Comparison of ENCODE assay signal across 7 mouse cellular contexts in the genomic region with DNA sequence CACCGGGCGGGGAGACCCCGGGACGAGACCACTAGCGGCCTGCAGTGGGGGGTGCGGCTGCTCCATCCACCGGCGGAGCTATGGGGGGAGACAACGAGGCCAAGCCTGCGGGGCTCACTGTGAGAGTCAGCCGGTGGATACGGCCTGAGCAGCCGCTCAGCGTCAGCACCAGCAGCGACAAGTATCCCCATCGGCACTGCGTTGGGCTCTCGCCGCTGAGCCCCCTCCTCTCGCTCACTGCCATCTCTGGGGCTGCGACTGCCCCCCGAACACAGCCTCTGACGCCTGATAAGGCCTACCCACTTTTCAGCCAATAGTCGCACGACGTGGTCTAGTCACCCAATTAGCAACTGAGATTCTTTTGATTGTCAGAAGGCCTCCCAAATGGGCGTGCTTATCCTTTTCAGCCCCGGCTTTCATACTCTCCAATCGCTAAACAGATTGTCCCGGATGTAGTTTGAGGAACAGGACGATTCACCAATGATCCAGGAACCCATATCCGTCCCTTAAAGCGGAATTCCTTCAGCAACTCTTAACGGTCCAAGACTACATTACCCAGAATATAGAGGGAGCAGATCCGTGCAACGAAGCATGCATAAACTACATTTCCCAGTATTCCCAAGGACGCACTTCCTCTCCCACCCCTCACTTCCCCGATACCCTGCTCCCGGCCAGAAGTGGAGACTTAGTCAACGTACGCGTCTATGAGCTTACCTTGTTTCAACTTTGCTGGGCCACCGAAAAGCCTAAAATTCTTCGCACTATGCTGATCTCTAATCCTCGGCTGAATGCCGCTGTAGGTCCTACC. TPM values are rescaled to one million over a fixed set of nuclear protein-coding genes. Genes with fewer than 3 reads are reported as not detected.
DNase-seq lines count a peak whose midpoint lies in the region; ATAC-seq and TF ChIP-seq lines count a peak whose summit lies in the region.

No protein-coding gene starts in this region.

- peaks cover 22% of the 10 kb centered on the region for H3K36me3 ChIP-seq in embryonic facial prominence, embryonic 10.5 days (replicated peaks)
- H3K36me3 ChIP-seq in intestine, postnatal 0 days (ENCODE audit: control insufficient read depth, insufficient read depth) = peaks cover 6% of the 10 kb centered on the region; the same call in 1 of the 2 replicates
- H3K36me3 ChIP-seq in midbrain, embryonic 12.5 days = peaks cover 14% of the 10 kb centered on the region
- H3K36me3 ChIP-seq in small intestine, adult 2 months (ENCODE audit: control insufficient read depth, insufficient read depth, low read length) = peaks cover 6% of the 10 kb centered on the region

- ATAC-seq in intestine, postnatal 0 days = peak; percentile 87
- ATAC-seq in midbrain, embryonic 12.5 days (ENCODE audit: low FRiP score, low read depth) = peak; percentile 93

- peak overlapping the region; percentile 82 for H3K4me3 ChIP-seq in embryonic facial prominence, embryonic 10.5 days
- H3K4me3 ChIP-seq in intestine, postnatal 0 days (ENCODE audit: low read depth, low read length) = peak overlapping the region; percentile 88
- peak overlapping the region; percentile 71 for H3K4me3 ChIP-seq in midbrain, embryonic 12.5 days
- peak overlapping the region; percentile 93 for H3K4me3 ChIP-seq in small intestine, adult 2 months (ENCODE audit: low read depth, low read length)

- H3K27me3 ChIP-seq in embryonic facial prominence, embryonic 10.5 days (replicated peaks; ENCODE audit: low read depth, poor library complexity, severe bottlenecking) = no peaks in the 10 kb centered on the region
- no peaks in the 10 kb centered on the region for H3K27me3 ChIP-seq in intestine, postnatal 0 days (replicated peaks; ENCODE audit: control insufficient read depth, insufficient read depth, low read length)
- no peaks in the 10 kb centered on the region for H3K27me3 ChIP-seq in midbrain, embryonic 12.5 days
- H3K27me3 ChIP-seq in small intestine, adult 2 months (ENCODE audit: control insufficient read depth, insufficient read depth, low read length) = no peaks in the 10 kb centered on the region

- H3K4me1 ChIP-seq in embryonic facial prominence, embryonic 10.5 days = peaks cover 34% of the 10 kb centered on the region
- H3K4me1 ChIP-seq in intestine, postnatal 0 days (replicated peaks; ENCODE audit: control insufficient read depth, insufficient read depth, low read length) = peaks cover 8% of the 10 kb centered on the region; the same call in 1 of the 2 replicates
- peaks cover 32% of the 10 kb centered on the region for H3K4me1 ChIP-seq in midbrain, embryonic 12.5 days
- H3K4me1 ChIP-seq in small intestine, adult 2 months (ENCODE audit: control insufficient read depth, insufficient read depth, insufficient read length, low read length) = peaks cover 16% of the 10 kb centered on the region

- TF ChIP-seq POLR2A in small intestine, adult 2 months (IDR thresholded peaks at IDR 0.05; ENCODE audit: low read depth, low read length) = peak; percentile 70; the same call in 1 of the 2 replicates

- H3K9me3 ChIP-seq in embryonic facial prominence, embryonic 10.5 days = no peaks in the 10 kb centered on the region
- H3K9me3 ChIP-seq in intestine, postnatal 0 days (ENCODE audit: control insufficient read depth) = no peaks in the 10 kb centered on the region
- H3K9me3 ChIP-seq in midbrain, embryonic 12.5 days = no peaks in the 10 kb centered on the region

- DNase-seq in adrenal gland, postnatal 10 days = peak; percentile 93
- peak; percentile 94 for DNase-seq in embryonic facial prominence, embryonic 10.5 days (ENCODE audit: low spot score)
- DNase-seq in gonadal fat pad, adult 2 months (ENCODE audit: low read depth) = peak; percentile 100
- peak; percentile 93 for DNase-seq in left cerebral cortex, postnatal 4 days

- intact Hi-C loops in left cerebral cortex, postnatal 4 days (cut with DNase I) = loop anchor here (5.0 to 10.0 kb wide), 2 partner anchors 90 to 433 kb away; no protein-coding TSS in a partner anchor

- H3K27ac ChIP-seq in embryonic facial prominence, embryonic 10.5 days (replicated peaks) = peak overlapping the region; percentile 97
- H3K27ac ChIP-seq in intestine, postnatal 0 days (ENCODE audit: low read depth, low read length) = peak overlapping the region; percentile 85
- H3K27ac ChIP-seq in midbrain, embryonic 12.5 days (replicated peaks) = peak overlapping the region; percentile 97
- H3K27ac ChIP-seq in small intestine, adult 2 months (ENCODE audit: insufficient read depth, low read depth, low read length) = peak overlapping the region; percentile 92

- WGBS in embryonic facial prominence, embryonic 10.5 days = under 1% methylated on average over 46 of the region's 46 CpGs
- WGBS in intestine, postnatal 0 days = under 1% methylated on average over 46 of the region's 46 CpGs
- under 1% methylated on average over 46 of the region's 46 CpGs for WGBS in midbrain, embryonic 12.5 days
- under 1% methylated on average over 46 of the region's 46 CpGs for WGBS in small intestine, adult 2 months

- peak overlapping the region; percentile 68 for H3K9ac ChIP-seq in intestine, postnatal 0 days (ENCODE audit: low read depth, low read length)
- peak overlapping the region; percentile 71 for H3K9ac ChIP-seq in midbrain, embryonic 12.5 days (replicated peaks)

- no peak for TF ChIP-seq CTCF in intestine, postnatal 0 days (IDR thresholded peaks at IDR 0.05; ENCODE audit: low read depth)
- TF ChIP-seq CTCF in small intestine, adult 2 months (IDR thresholded peaks at IDR 0.05; ENCODE audit: extremely low read depth, insufficient read length, insufficient replicate concordance, low read depth, low read length) = no peak

- H3K4me2 ChIP-seq in intestine, postnatal 0 days (replicated peaks; ENCODE audit: low read depth) = peak overlapping the region; percentile 92
- peak overlapping the region; percentile 93 for H3K4me2 ChIP-seq in midbrain, embryonic 12.5 days (replicated peaks)

RNA-seq across cellular contexts. Expression of a gene that starts 0.6 kb away (rescaled TPM):
- 10 to 100 TPM; 51.1 to 56.2 TPM for total RNA-seq in adrenal gland, postnatal 10 days (2021)
- polyA plus RNA-seq in embryonic facial prominence, embryonic 10.5 days (2016; fragmentation: Nextera tagmentation; extraction: Ambion mirVana) = 24.9 and 25.7 TPM in 2 replicates
- 77.8 and 78.2 TPM in 2 replicates for polyA plus RNA-seq in gonadal fat pad, adult 2 months (2012; rRNA removed)
- polyA plus RNA-seq in intestine, postnatal 0 days (2015; fragmentation: Nextera tagmentation; extraction: Ambion mirVana) = 14.7 and 16.2 TPM in 2 replicates
- total RNA-seq in left cerebral cortex, postnatal 4 days (2021) = 10 to 100 TPM; 11.7 to 12.6 TPM
- 23.3 and 24.5 TPM in 2 replicates for polyA plus RNA-seq in midbrain, embryonic 12.5 days (2016; fragmentation: Nextera tagmentation; extraction: Ambion mirVana)
- polyA plus RNA-seq in small intestine, adult 2 months (2012; rRNA removed) = 25.6 and 46.5 TPM in 2 replicates

RNA-seq across cellular contexts. Expression of a gene that starts 1.7 kb away (rescaled TPM):
- 10 to 100 TPM; 39.2 to 56.6 TPM for total RNA-seq in adrenal gland, postnatal 10 days (2021)
- 37.4 and 42.2 TPM in 2 replicates for polyA plus RNA-seq in embryonic facial prominence, embryonic 10.5 days (2016; fragmentation: Nextera tagmentation; extraction: Ambion mirVana)
- polyA plus RNA-seq in gonadal fat pad, adult 2 months (2012; rRNA removed) = 27.5 and 33.1 TPM in 2 replicates
- polyA plus RNA-seq in intestine, postnatal 0 days (2015; fragmentation: Nextera tagmentation; extraction: Ambion mirVana) = 26.3 and 31.6 TPM in 2 replicates
- total RNA-seq in left cerebral cortex, postnatal 4 days (2021) = 1 to 10 TPM; 5.1 to 6.1 TPM
- 23.5 and 26.6 TPM in 2 replicates for polyA plus RNA-seq in midbrain, embryonic 12.5 days (2016; fragmentation: Nextera tagmentation; extraction: Ambion mirVana)
- polyA plus RNA-seq in small intestine, adult 2 months (2012; rRNA removed) = 11.0 and 30.3 TPM in 2 replicates

RNA-seq across cellular contexts. Expression of a gene that starts 19.7 kb away (rescaled TPM):
- 100 to 1,000 TPM; 426 to 804 TPM for total RNA-seq in adrenal gland, postnatal 10 days (2021)
- polyA plus RNA-seq in embryonic facial prominence, embryonic 10.5 days (2016; fragmentation: Nextera tagmentation; extraction: Ambion mirVana) = 0.30 and 0.32 TPM in 2 replicates
- 194 and 273 TPM in 2 replicates for polyA plus RNA-seq in gonadal fat pad, adult 2 months (2012; rRNA removed)
- 19.5 TPM in 2 replicates for polyA plus RNA-seq in intestine, postnatal 0 days (2015; fragmentation: Nextera tagmentation; extraction: Ambion mirVana)
- total RNA-seq in left cerebral cortex, postnatal 4 days (2021) = 1 to 10 TPM in 1 of 2 experiments, under 1 TPM in 1; 0.46 to 1.2 TPM
- 0.50 and 0.64 TPM in 2 replicates for polyA plus RNA-seq in midbrain, embryonic 12.5 days (2016; fragmentation: Nextera tagmentation; extraction: Ambion mirVana)
- polyA plus RNA-seq in small intestine, adult 2 months (2012; rRNA removed) = 17.9 and 40.9 TPM in 2 replicates

RNA-seq across cellular contexts. Expression of a gene that starts 31.3 kb away (rescaled TPM):
- 1 to 10 TPM; 4.4 to 4.8 TPM for total RNA-seq in adrenal gland, postnatal 10 days (2021)
- 1.4 and 1.6 TPM in 2 replicates for polyA plus RNA-seq in embryonic facial prominence, embryonic 10.5 days (2016; fragmentation: Nextera tagmentation; extraction: Ambion mirVana)
- polyA plus RNA-seq in gonadal fat pad, adult 2 months (2012; rRNA removed) = 2.9 and 3.1 TPM in 2 replicates
- polyA plus RNA-seq in intestine, postnatal 0 days (2015; fragmentation: Nextera tagmentation; extraction: Ambion mirVana) = 1.1 and 1.5 TPM in 2 replicates
- total RNA-seq in left cerebral cortex, postnatal 4 days (2021) = 1 to 10 TPM; 2.1 to 2.3 TPM
- polyA plus RNA-seq in midbrain, embryonic 12.5 days (2016; fragmentation: Nextera tagmentation; extraction: Ambion mirVana) = 2.0 and 2.1 TPM in 2 replicates
- polyA plus RNA-seq in small intestine, adult 2 months (2012; rRNA removed) = 3.5 and 6.1 TPM in 2 replicates

RNA-seq across cellular contexts. Expression of a gene that starts 53.6 kb away (rescaled TPM):
- total RNA-seq in adrenal gland, postnatal 10 days (2021) = under 1 TPM; 0.30 to 0.33 TPM
- 0.08 TPM in 1 of 2 replicates, not detected in the other for polyA plus RNA-seq in embryonic facial prominence, embryonic 10.5 days (2016; fragmentation: Nextera tagmentation; extraction: Ambion mirVana)
- polyA plus RNA-seq in gonadal fat pad, adult 2 months (2012; rRNA removed) = 0.24 and 0.32 TPM in 2 replicates
- polyA plus RNA-seq in intestine, postnatal 0 days (2015; fragmentation: Nextera tagmentation; extraction: Ambion mirVana) = 0.10 and 0.12 TPM in 2 replicates
- not detected for total RNA-seq in left cerebral cortex, postnatal 4 days (2021)
- polyA plus RNA-seq in midbrain, embryonic 12.5 days (2016; fragmentation: Nextera tagmentation; extraction: Ambion mirVana) = 0.09 TPM in 1 of 2 replicates, not detected in the other
- polyA plus RNA-seq in small intestine, adult 2 months (2012; rRNA removed) = 0.79 and 0.98 TPM in 2 replicates

Comparison
In these comparisons a context has a peak if more than half of its experiments do, and no peak if none do; other contexts are left out.
1. Peak in every context shown above with its lines: DNase-seq, ATAC-seq, H3K4me3 ChIP-seq and H3K27ac ChIP-seq.
2. RNA of a gene that starts 19.7 kb away (polyA plus RNA-seq): 194 to 273 TPM in gonadal fat pad, adult 2 months, 19.5 TPM in intestine, postnatal 0 days and 17.9 to 40.9 TPM in small intestine, adult 2 months; 0.50 to 0.64 TPM in midbrain, embryonic 12.5 days and 0.30 to 0.32 TPM in embryonic facial prominence, embryonic 10.5 days; every median in the first group is over 10 times any median in the second.